Mouse (Mus musculus) yolk sac, embryonic 10.5 days (tissue): ENCODE measurements around the gene Slc26a8.
A peak's percentile ranks its signal among the peaks of the same experiment; 100 is the strongest.

Experiments
- DNase-seq: peaks from one replicate; pipeline ENCODE4 v3.0.0-alpha.2; 2017; ENCODE audit warnings: low spot score

The Slc26a8 gene

DNA sequence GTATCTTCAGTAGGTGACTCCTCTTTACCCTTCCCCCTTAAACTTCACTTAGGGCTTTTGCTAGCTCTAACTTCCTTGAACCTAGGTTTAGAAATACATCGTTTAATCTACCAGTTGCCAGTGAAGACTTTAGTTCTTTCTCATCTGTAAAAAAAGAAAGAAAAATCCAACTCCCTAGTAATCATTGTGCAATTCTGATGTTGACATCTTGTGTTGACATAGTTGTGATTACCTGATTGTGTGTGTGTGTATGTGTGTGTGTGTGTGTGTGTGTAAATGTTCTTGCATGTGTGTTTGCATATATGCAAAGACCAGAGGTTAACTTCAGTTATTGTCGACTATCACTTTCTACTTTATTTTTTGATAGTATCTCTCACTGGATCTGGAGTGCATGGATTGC, 8.6 kb upstream of the Slc26a8 start:
- no peak for DNase-seq

GRCm38 (mm10) chr17:28698245-28698644, 8.2 kb upstream of the Slc26a8 start:
- no peak for DNase-seq

- peak; percentile 53 for DNase-seq
Measured at GRCm38 (mm10) chr17:28697290-28698195, 7.5 kb upstream of the Slc26a8 start.

DNA sequence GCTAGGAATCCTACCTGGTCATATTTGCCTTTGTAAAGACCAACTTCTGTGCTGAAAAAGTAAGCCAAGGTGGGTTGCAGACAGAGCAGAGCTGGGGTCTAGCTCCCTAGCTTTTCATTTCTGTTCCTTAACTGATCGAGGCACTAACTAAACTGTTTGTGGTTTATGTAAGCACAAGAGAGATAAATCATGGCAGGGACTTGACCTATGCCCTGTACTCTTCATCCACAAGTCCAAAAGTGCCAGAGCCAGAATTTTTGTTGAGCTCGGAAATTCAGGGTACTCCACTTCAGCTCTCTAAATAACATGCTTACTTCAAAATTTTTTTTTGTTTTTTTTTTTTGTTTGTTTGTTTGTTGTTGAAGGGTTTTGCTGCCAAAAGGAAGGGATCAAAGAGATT, 6.6 kb upstream of the Slc26a8 start:
- peak; percentile 48 for DNase-seq

DNA sequence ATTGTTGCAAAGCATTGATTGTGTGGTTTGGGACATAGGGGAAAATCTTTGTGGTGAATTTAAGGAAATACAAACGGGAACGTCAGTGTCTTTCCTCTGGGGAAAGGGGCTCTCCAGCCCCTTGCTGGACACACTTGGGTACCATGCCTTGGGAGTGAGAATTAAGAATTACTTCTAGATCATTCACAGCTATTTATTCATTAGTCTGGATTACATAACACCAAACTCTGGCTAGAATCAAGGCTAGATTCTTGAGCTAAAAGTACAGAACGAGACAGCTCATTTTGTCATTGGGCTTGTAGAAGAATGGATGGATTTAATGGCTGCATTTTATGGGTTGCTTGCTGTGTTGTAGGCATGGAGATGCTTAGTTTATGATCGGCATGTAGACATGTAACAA, 4.8 kb upstream of the Slc26a8 start:
- no peak for DNase-seq

- no peak for DNase-seq
Measured at GRCm38 (mm10) chr17:28694078-28694477, 4.0 kb upstream of the Slc26a8 start.

GRCm38 (mm10) chr17:28693086-28693485, 3.1 kb upstream of the Slc26a8 start:
- DNase-seq = no peak

- peak; percentile 40 for DNase-seq
Measured at GRCm38 (mm10) chr17:28692341-28692710, 2.3 kb upstream of the Slc26a8 start.

DNA sequence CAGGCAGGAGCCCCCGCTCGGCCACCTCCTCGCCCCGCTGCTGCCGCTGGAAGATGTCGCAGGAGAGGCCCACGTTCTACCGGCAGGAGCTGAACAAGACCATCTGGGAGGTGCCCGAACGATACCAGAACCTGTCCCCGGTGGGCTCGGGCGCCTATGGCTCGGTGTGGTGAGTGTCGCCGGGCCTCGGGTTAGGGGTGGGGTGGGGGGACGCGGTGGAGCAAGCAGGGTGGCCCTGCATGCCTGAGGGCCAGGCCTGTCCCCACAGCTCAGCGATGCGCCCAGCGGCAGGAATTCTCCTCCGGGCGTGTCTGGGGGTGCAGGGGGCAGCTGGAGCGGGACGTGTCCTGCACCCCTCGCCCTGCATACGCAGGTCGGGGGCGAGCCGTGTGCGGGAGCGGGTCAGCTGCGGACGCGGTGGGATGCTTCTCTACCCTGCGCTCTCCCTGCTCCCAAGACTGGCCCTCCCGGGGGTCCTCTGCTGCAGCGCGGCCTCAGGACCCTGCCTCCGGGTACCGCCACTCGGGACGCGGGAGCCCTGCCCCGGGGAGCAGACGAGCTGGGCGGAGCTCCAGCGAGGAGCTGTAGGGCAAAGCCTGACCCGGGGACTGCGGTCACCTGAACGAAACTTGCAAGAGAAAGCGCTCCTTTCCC, 1.8 kb upstream of the Slc26a8 start:
- DNase-seq = peak; percentile 68

DNA sequence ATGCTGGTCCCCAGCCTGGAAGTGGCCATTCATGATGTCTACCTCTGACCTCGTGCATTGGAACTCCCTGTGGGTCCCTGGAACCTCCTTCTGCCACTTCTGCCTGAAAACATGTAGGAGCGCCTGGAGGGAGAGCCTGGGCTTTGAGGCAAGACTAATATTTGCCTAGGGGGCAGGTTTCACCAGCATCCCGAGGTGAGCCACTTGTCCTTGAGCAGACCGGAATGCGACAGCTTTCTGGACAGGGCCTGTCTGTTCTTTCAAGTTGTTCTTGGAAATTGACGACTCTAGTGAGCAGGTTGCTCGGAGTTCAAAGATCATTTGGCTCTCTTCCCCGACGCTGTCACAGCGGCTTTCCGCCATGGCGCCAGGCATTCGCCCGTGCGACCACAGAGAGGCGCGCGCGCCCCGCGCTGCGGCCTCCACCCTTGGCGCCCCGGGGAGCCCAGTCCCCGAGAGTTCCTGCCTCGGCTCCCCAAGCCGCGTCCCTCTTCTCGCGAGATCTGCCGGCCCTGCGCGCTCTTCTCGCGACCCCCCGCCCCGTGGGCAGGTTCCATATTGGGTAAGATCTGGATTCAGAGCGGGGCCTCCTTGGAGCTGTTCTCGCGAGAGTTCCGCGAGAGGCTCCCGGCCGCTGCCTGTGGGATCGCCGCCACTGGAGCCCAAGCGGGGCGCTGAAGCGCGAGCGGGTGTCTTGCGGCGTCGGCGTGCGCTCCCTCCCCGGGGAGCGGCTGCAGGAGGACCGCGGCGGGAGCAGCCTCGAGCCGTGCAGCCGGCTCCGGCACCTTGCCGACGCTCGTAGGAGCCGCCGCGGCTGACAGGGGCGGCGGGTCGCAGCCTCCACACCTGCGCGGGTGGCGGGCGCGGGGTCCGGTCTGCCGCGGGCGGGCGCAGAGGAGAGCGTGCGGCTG, 998 bp upstream of the Slc26a8 start, which contains the start of gene Mapk14:
TSS of gene Mapk14 (plus strand) at position 554 of the 911 bp plus-strand sequence.
- DNase-seq = peak; percentile 100

GRCm38 (mm10) chr17:28687354-28687753, 2.7 kb downstream of the Slc26a8 start:
- DNase-seq = no peak

- no peak for DNase-seq
Measured at GRCm38 (mm10) chr17:28684631-28685030, 5.4 kb downstream of the Slc26a8 start.

DNA sequence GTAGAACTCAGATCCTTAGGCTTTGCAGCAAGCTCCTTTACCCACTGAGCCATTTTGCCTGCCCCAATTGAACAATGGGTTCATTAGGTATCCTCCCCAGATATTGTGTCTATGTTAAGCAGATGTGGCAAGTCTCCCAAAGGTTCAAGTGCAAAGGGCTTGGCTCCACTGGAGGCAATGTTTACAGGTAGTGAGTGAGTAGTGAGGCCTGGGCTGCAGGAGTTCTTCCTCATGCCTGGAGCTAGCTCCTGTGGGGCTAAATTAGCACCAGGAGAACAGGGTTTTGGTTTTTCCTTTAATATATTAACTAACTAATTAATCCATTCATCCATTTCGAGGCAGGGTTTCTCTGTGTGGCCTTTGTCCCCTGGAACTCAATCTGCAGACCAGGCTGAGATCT, 6.4 kb downstream of the Slc26a8 start:
- peak; percentile 31 for DNase-seq

GRCm38 (mm10) chr17:28682311-28683084, 7.5 kb downstream of the Slc26a8 start:
- peak; percentile 82 for DNase-seq

DNA sequence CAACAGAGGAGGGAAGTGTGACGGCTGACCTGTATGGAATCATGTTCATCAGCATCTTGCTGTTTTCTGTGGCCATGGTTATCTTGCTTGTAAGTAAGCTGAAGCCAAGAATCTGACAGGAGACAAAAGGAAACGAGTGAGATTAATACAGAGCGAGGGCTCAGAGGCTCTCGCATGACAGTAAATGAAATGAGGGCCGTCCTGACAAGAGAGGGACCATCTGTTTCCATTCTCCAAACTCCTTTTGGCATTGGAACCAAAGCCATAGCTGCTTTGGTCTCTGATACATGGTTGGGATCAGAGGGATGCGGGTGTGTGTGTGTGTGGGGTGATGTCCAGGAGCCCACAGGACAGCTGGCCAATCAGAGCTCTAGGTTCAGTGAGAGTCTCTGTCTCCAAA, 30.5 kb downstream of the Slc26a8 start:
- DNase-seq = no peak

DNA sequence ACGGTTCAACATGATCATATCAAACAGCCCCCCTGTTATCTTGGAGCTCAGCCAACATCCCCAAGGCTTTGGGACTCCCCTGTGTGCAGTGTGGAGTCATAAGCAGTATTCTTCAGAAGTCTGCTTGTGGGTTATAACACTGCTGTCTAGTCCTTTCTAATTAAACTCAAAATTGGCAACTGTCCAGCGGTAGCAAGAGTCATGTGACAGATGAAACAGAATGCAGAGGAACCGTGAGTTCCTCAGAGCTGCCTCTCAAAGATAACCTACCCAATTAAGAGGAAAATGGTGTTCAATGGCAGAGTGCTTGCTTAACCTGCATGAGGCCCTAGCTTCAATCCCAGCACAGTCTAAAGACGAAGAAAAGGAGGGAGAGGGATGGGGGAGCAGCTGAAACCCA, 32.1 kb downstream of the Slc26a8 start:
- no peak for DNase-seq

GRCm38 (mm10) chr17:28650268-28650667, 39.8 kb downstream of the Slc26a8 start:
- no peak for DNase-seq

- peak; percentile 24 for DNase-seq
Measured at GRCm38 (mm10) chr17:28648607-28649370, 41.2 kb downstream of the Slc26a8 start.

DNA sequence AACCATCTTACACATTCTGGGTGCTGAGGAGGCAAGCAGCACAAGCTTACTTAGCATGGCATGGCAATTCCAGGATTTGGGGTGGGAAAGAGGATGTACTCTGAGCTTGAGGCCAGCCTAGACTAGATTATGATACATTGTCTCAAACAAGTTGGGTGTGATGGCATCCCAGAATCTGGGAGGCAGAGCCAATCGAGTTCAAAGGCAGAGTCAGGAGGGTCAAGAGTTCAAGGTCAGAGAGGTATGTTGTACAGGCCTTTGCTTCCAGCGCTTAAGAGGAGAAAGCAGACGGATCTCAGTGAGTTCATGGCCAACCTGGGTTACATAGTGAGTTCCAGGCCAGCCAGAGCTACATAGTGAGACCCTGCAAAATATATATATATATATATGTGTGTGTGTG, 43.8 kb downstream of the Slc26a8 start:
- no peak for DNase-seq

GRCm38 (mm10) chr17:28644112-28644511, 45.9 kb downstream of the Slc26a8 start:
- no peak for DNase-seq

DNA sequence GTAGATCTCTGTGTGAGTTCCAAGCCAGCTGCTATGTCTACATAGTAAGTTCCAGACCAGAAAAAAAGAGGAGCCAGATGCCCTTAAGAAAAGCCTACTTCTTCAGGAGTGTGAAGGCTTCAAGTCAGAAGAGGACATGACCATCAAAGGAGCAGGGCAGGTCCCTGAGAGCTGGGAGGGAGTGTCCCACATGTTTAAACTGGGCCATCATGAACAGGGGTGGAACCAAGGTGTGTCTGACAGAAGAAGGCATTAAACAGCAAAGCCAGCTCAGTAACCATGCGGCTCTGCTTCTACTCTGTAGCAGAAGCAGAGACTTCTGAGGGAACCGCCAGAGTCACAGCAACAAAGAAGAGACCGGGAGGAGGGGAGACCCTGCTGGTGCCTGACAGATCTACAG, 46.3 kb downstream of the Slc26a8 start:
- DNase-seq = no peak
